Comparison of ENCODE assay signal across 22 mouse cellular contexts in genomic region chr3:158174880-158175735, GRCm38 (mm10).
DNase-seq lines count a peak whose midpoint lies in the region; ATAC-seq lines count a peak whose summit lies in the region.
"Had no signal": no experiment of that assay in that cellular context is flagged by ENCODE, and none has a peak within 500 bp of the region (broad histone marks: within the 10 kb centered on the region; RNA-seq: fewer than 3 reads in every experiment).

No protein-coding gene starts in this region.

- no peaks in the 10 kb centered on the region for H3K9me3 ChIP-seq in neural tube, embryonic 14.5 days (ENCODE audit: control insufficient read depth, low read length)
- no peaks in the 10 kb centered on the region for H3K9me3 ChIP-seq in forebrain, embryonic 13.5 days (replicated peaks)
- no peaks in the 10 kb centered on the region for H3K9me3 ChIP-seq in hindbrain, embryonic 14.5 days (ENCODE audit: control insufficient read depth, low read length)
- H3K9me3 ChIP-seq: limb, embryonic 13.5 days; liver, embryonic 15.5 days; megakaryocyte, embryonic 14.5 days had no signal

- H3K27ac ChIP-seq in neural tube, embryonic 14.5 days (ENCODE audit: low read depth, low read length) = no peak overlapping the region
- no peak overlapping the region; the same call in 1 of the 2 replicates for H3K27ac ChIP-seq in forebrain, embryonic 13.5 days
- H3K27ac ChIP-seq in hindbrain, embryonic 14.5 days = no peak overlapping the region
- H3K27ac ChIP-seq: left cerebral cortex, adult 2 months; limb, embryonic 13.5 days; liver, embryonic 15.5 days; stomach, postnatal 0 days had no signal

- peak; percentile 38; the same call in 1 of the 2 replicates for ATAC-seq in neural tube, embryonic 14.5 days (ENCODE audit: low read depth)
- peak; percentile 93 for ATAC-seq in forebrain, embryonic 13.5 days
- ATAC-seq in hindbrain, embryonic 14.5 days (ENCODE audit: low FRiP score) = peak; percentile 55
- ATAC-seq in megakaryocyte progenitor cell, adult 5-6 weeks (replicated peaks; ENCODE audit: poor library complexity) = no peak
- ATAC-seq: activated CD4-positive, CD25-positive, alpha-beta regulatory T cell, adult 4 months; intestine, postnatal 0 days; Patski had no signal

- no peaks in the 10 kb centered on the region for H3K27me3 ChIP-seq in neural tube, embryonic 14.5 days (ENCODE audit: control insufficient read depth, insufficient read depth, low read length)
- H3K27me3 ChIP-seq in forebrain, embryonic 13.5 days = no peaks in the 10 kb centered on the region
- H3K27me3 ChIP-seq in hindbrain, embryonic 14.5 days (ENCODE audit: control insufficient read depth, insufficient read depth, low read length) = no peaks in the 10 kb centered on the region
- H3K27me3 ChIP-seq: limb, embryonic 13.5 days; liver, embryonic 15.5 days; megakaryocyte, embryonic 14.5 days; Patski had no signal

- DNase-seq in neural tube, embryonic 10.5 days (ENCODE audit: extremely low spot score, low spot score) = no peak
- DNase-seq in hindbrain, embryonic 14.5 days (ENCODE audit: low spot score) = no peak
- DNase-seq in thymus, postnatal 4 days = no peak
- DNase-seq in urinary bladder, postnatal 4 days (ENCODE audit: low spot score in 2 of 2) = no peak
- DNase-seq: adrenal gland, postnatal 14 days; cerebellum, adult 8-10 months; gastrocnemius, postnatal 10 days; heart, adult 18-20 months; heart, postnatal 4 days; lung, postnatal 10 days; thymus, postnatal 25 days had no signal

- no peak overlapping the region for H3K9ac ChIP-seq in neural tube, embryonic 14.5 days (replicated peaks; ENCODE audit: low read depth, low read length)
- H3K9ac ChIP-seq in forebrain, embryonic 13.5 days = no peak overlapping the region
- H3K9ac ChIP-seq in hindbrain, embryonic 14.5 days = no peak overlapping the region
- H3K9ac ChIP-seq: limb, embryonic 13.5 days; liver, embryonic 15.5 days had no signal

- no peak overlapping the region for H3K4me2 ChIP-seq in neural tube, embryonic 14.5 days (ENCODE audit: low read depth, low read length)
- H3K4me2 ChIP-seq in forebrain, embryonic 13.5 days = no peak overlapping the region
- H3K4me2 ChIP-seq in hindbrain, embryonic 14.5 days (replicated peaks) = no peak overlapping the region
- H3K4me2 ChIP-seq: limb, embryonic 13.5 days; liver, embryonic 15.5 days had no signal

- 62% methylated on average over 10 of the region's 10 CpGs for WGBS in neural tube, embryonic 14.5 days
- 43% methylated on average over 10 of the region's 10 CpGs for WGBS in forebrain, embryonic 13.5 days
- WGBS in hindbrain, embryonic 14.5 days = 72% methylated on average over 10 of the region's 10 CpGs

- no peaks in the 10 kb centered on the region for H3K36me3 ChIP-seq in neural tube, embryonic 14.5 days (ENCODE audit: control insufficient read depth, insufficient read depth, low read length)
- 0 out of 2 replicates have a peak, but pooled peaks cover 5% of the 10 kb centered on the region for H3K36me3 ChIP-seq in forebrain, embryonic 13.5 days (ENCODE audit: poor library complexity, severe bottlenecking)
- no peaks in the 10 kb centered on the region for H3K36me3 ChIP-seq in hindbrain, embryonic 14.5 days (replicated peaks; ENCODE audit: control insufficient read depth, insufficient read depth)
- H3K36me3 ChIP-seq: limb, embryonic 13.5 days; liver, embryonic 15.5 days had no signal

- H3K4me3 ChIP-seq in neural tube, embryonic 14.5 days (ENCODE audit: low read depth, low read length) = no peak overlapping the region
- no peak overlapping the region for H3K4me3 ChIP-seq in forebrain, embryonic 13.5 days
- H3K4me3 ChIP-seq in hindbrain, embryonic 14.5 days (replicated peaks; ENCODE audit: low read length) = no peak overlapping the region
- H3K4me3 ChIP-seq: left cerebral cortex, adult 2 months; limb, embryonic 13.5 days; liver, embryonic 15.5 days; megakaryocyte, embryonic 14.5 days had no signal

- no peaks in the 10 kb centered on the region for H3K4me1 ChIP-seq in neural tube, embryonic 14.5 days (ENCODE audit: control insufficient read depth, insufficient read depth, low read length)
- H3K4me1 ChIP-seq in forebrain, embryonic 13.5 days = peaks cover 8% of the 10 kb centered on the region
- no peaks in the 10 kb centered on the region for H3K4me1 ChIP-seq in hindbrain, embryonic 14.5 days (replicated peaks; ENCODE audit: control insufficient read depth, insufficient read depth, low read length)
- H3K4me1 ChIP-seq: limb, embryonic 13.5 days; liver, embryonic 15.5 days; megakaryocyte, embryonic 14.5 days had no signal
